ENCODE assay signal across 27 mouse cellular contexts in the genomic region with DNA sequence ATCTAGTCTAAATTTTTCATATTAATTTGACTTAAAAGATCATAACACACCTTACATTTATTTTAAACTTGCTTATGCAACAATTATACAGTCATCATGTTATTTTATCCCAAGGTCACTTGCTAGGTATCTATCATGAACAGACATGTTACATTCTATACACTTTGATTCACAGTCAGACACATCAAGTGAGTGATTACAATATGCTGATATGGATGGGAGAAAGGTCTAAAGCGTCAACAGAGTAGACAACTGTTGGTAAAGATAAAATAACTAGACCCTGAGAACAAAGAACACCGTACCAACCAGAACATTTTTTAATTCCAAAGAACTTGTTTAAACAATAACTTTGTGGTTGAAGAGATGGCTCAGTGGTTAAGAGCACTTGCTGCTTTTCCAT. TPM values are rescaled to one million over a fixed set of nuclear protein-coding genes. Genes with fewer than 3 reads are reported as not detected.
"Had no signal": no experiment of that assay in that cellular context is flagged by ENCODE, and none has a peak within 500 bp of the region (broad histone marks: within the 10 kb centered on the region; RNA-seq: fewer than 3 reads in every experiment).

No protein-coding gene starts in this region.

- H3K4me2 ChIP-seq: lung, embryonic 14.5 days; midbrain, embryonic 12.5 days; neural tube, embryonic 13.5 days; neural tube, embryonic 15.5 days had no signal

- DNase-seq: lung, adult 18-20 months; lung, embryonic 14.5 days; lung, postnatal 10 days; lung, postnatal 4 days; midbrain, embryonic 14.5 days; retina, postnatal 1 day; right cerebral cortex, adult 18-20 months; right cerebral cortex, postnatal 25 days; right cerebral cortex, postnatal 4 days; spleen, adult 18-20 months; thymus, adult 18-20 months; thymus, postnatal 14 days; thymus, postnatal 36 days had no signal

- H3K27me3 ChIP-seq: megakaryocyte, embryonic 14.5 days; midbrain, embryonic 12.5 days; neural tube, embryonic 13.5 days; neural tube, embryonic 15.5 days had no signal

- H3K9me3 ChIP-seq: megakaryocyte, embryonic 14.5 days; midbrain, embryonic 10.5 days; midbrain, embryonic 12.5 days; neural tube, embryonic 13.5 days; neural tube, embryonic 15.5 days had no signal

- H3K4me1 ChIP-seq: midbrain, embryonic 10.5 days; midbrain, embryonic 12.5 days had no signal

- H3K27ac ChIP-seq: midbrain, embryonic 10.5 days; midbrain, embryonic 12.5 days; neural tube, embryonic 13.5 days; neural tube, embryonic 15.5 days had no signal

- H3K36me3 ChIP-seq: midbrain, embryonic 12.5 days; neural tube, embryonic 13.5 days; neural tube, embryonic 15.5 days had no signal

- ATAC-seq: midbrain, embryonic 16.5 days had no signal

- H3K4me3 ChIP-seq: megakaryocyte, embryonic 14.5 days; midbrain, embryonic 10.5 days; midbrain, embryonic 12.5 days; myocyte; neural tube, embryonic 13.5 days; neural tube, embryonic 15.5 days had no signal

- H3K9ac ChIP-seq: lung, embryonic 14.5 days; midbrain, embryonic 12.5 days; neural tube, embryonic 13.5 days; neural tube, embryonic 15.5 days had no signal

RNA-seq across cellular contexts. Expression of a gene that starts 29.3 kb away (rescaled TPM):
- polyA plus RNA-seq: liver, embryonic 16.5 days; lung, embryonic 14.5 days; lung, embryonic 16.5 days; midbrain, embryonic 10.5 days; midbrain, embryonic 12.5 days; midbrain, embryonic 14.5 days; midbrain, embryonic 16.5 days; myocyte; neural tube, embryonic 11.5 days; neural tube, embryonic 13.5 days; neural tube, embryonic 15.5 days; small intestine, adult 2 months; stomach, embryonic 14.5 days; stomach, embryonic 16.5 days; thymus, postnatal 0 days had no signal
